Mouse (Mus musculus): ENCODE measurements at regions not wholly inside any gene's neighbourhood (a gene's known extent, or its start where the extent isn't known, plus 50 kb on each side); places are given as distances from the start of the nearest gene placed in this dataset.
A peak's percentile ranks its signal among the peaks of the same experiment; 100 is the strongest.
"Not testable (repeated sequence)": the region's sequence is repeated elsewhere in the genome, so short reads cannot be mapped to it uniquely, and the experiment has no call there.

DNA sequence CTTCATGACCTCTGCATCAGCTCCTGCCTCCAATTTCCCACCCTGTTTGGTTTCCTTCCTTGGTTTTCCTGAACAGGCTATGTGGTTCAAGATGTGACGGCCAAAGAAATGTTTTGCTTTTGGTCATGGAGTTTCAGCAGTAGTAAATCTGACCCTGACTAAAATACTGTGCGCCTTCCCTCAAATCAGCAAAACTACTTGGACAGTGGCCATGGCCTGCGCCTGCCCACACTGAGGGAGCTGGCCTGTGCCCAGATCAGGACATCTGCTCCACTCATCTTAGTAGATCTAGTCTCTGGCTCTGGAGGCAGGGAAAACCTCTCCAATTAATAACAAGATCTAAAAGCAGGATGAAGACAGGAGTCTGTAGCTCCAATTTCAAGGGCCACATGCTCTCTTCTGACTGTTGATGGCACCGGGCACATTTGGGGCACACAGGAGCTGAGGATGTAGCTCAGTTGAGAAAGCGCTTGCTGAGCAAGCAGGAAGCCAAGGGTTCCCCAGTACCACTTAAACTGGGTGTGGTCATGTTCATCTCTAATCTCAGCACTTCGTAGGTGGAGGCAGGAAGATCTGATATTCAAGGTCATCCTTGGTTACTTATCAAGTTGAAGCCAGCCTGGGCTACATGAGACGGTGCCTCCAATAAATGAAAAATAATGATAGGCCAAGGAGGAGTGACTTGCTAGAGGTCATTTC, 96.6 kb upstream of the Mrps10 start:
- peak; percentile 67 for DNase-seq (ENCODE audit: low read depth)

DNA sequence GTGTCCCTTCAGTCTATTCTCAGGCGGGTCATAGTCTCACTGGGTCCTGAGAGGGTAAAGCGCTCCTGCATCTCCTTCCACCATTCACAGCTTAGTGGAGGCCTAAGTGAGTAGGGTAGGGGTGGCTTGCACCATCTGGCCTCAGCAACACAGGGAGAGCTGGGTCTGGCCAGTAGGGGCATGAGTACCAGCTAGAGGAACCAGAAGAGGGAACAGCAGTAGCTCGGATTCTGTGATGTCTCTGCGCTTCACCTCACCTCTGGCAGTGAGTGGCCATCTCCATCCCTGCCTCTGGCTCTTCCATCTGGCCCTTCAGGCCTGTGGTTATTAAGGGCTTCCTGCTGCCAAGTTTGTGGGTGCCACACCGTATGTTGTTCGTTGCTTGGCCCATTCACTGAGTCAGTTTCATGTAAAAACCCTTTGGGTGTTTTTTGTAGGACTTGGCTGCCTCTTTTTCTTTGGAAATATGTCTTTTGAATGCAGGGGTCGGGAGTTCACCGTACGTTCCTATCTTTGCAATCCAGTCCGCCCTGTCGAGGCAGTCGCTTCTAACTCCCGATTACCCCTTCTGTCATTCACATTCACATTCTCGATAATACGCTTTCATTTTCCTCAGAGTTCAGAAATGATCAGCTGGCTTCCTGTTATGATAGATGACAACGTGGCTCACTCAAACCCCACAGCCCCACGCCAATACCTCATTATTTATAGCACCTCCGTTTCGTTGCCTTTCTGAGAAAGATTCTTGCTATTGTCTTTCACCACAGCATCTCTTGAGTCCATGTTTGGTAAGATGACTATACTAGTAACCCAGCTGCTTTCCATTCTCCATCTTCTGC, 99.4 kb upstream of the Mrps10 start:
- peak; percentile 86 for DNase-seq (ENCODE audit: low read depth)

DNA sequence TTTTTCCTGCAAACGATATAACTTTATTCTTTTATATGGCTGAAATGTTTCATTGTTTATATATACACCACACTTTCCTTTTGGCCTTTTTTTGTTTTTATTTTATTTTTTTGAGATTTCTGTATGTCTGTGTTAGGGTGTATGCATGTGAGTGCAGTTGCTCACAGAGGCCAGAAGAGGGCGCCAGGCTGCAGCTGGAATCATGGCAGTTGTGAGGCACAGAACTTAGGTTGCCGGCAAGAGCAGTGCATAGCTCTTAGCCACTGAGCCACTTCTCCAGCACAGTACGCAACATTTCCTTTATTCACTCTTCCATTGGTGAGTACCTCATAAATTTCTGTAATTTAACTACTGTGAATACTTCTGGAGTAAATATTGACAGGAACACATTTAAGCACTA, 100.8 kb upstream of the Mrps10 start:
- peak; percentile 64 for DNase-seq (ENCODE audit: low read depth)

DNA sequence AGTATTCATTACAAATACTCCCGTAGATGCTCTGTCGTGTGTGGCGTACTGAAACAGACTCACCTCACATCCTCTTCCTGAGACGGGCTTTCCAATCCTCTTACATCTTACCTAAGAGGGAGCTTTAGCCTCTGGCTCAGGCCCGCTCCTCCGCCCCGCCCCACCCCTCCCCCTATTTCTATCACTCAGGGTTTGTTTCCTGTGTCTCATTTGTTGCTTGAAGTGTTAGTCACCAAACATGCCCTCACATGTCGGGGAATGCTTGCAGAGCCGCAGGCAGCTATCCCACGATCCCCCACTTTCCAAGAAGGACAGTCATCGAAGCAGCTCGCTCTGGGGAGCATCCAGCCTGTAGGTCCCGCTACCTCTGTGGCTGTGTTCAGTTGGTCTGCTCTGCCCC, 101.6 kb upstream of the Mrps10 start:
- DNase-seq (ENCODE audit: low read depth), result peak; percentile 72

DNA sequence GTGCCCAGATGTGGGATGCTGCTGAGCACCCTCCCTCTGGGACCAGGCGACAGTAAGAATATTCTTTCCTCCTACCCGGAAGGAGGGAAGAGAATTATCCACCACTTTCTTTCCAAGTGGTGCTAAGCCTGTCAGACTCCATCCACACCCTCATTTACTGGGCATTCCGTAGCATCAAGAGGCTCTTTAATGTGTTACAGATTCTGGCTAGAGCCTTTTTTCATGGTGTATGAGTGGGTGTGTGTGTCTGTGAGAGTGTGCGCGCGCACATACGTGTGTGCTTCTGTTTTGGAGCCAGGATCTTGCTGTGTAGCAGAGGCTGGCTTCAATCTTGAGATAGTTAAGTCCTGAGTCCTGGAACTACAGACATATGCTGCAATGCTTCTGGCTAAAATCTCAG, 102.4 kb upstream of the Mrps10 start:
- DNase-seq (ENCODE audit: low read depth), result no peak

DNA sequence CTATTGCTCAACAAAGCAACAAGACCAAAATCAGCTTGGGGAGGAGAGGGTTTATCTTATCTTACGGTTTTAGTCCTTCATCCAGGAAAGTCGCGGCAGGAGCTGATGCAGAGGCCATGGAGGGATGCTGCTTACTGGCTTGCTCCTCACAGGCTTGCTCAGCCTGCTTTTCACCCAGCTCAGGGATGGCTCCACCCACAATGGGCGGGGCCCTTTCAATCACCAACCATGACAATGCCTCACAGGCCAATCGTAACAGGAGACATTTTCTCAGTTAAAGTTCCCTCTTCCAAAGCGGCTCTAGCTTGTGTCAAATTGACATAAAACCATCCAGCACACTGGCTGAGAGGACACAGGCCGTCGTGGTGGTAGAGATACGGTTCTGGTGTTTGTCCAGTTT, 105.7 kb upstream of the Mrps10 start:
- DNase-seq (ENCODE audit: low read depth), result no peak

DNA sequence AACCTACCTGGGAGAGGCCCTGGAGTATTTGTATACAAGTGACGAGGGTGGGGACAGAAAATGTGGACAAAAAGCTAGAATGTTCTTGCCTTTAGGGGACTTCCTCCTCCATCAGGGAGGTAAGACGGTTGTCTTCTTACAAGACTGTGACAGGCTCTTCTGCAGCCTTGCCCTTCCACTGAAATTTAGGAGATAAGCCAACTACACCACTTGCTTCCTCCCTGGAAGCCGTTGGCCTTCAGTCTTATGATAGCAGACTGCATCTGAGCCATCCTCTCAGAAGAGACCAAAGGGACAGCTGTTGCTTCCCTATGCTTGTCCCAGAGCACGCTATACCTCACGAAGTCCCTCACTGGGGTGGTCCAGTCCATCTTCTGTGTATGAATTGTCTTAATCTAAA, 106.5 kb upstream of the Mrps10 start:
- DNase-seq (ENCODE audit: low read depth), result no peak

DNA sequence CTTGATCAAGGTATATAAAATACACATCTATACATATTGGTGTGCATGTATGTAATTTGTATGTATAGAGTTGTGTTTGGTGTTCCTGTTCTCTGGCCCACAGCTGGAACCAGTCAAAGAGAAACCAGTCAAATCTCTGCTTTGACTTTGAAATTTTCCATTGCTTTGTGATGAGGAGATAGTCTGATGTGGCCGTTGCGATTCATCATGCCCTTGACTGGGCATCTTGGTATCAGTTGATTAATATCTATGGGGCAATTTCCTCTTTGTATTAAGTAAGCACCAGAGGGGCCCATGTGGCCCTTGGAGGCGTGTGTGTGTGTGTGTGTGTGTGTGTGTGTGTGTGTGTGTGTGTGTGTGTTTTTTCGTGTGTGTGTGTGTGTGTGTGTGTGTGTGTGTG, 107.7 kb upstream of the Mrps10 start:
- peak; percentile 42 for DNase-seq (ENCODE audit: low read depth)

DNA sequence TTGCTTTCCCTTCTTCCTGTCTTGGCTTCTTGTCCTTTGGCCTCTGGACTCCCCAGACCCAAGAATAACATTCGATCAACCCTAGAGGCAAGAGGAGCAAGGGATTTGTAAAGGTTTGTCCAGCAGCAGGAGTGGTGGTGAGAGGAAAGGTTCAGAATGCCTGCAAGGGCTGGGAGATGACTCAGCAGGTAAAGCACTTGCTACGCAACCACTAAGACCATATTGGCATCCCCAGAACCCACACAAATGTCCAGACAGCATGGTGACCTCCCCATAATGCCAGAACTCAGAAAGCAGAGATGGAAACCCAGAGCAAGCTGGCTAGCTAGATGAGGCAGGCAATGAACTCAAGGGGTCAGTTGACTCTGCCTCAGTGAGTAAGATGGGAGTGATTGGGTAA, 110.4 kb upstream of the Mrps10 start:
- no peak for DNase-seq (ENCODE audit: low read depth)

DNA sequence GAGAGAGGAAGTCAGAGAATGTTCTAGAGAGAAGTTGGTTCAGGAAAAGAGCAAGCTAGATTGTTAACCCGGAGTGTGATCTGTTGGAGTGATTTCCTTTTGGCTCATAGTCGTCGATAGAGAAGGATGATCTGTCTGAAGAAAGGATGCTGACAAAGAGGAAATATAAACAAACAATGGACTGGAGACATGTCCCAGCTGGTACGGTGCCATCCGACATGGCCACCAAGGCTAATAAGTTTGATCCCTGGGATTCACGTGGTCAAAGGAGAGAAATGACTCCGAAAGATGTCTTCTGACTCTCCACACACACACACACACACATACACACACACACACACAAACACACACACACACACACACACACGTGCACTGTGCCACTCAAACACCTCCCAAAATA, 113.5 kb upstream of the Mrps10 start:
- DNase-seq (ENCODE audit: low read depth), result no peak

DNA sequence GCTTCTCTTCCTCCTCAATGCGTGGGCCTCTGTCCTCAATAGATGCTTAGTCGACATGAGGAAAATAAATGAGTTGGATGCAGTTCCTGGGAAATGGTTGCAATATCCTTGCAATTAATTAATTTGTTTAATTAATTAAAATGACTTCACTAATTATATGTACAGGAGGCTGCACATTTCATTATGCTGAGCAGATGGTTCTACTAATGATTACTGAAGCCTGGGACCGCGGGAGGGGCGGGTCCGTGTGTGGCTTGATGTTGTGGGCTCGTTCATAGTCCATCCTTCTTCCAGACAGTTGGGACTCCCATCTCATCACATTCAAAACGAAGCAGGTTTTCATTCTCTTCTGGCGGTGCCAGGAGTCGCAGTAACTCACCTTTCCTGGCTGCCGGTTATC, 114.7 kb upstream of the Mrps10 start:
- DNase-seq (ENCODE audit: low read depth), result no peak

DNA sequence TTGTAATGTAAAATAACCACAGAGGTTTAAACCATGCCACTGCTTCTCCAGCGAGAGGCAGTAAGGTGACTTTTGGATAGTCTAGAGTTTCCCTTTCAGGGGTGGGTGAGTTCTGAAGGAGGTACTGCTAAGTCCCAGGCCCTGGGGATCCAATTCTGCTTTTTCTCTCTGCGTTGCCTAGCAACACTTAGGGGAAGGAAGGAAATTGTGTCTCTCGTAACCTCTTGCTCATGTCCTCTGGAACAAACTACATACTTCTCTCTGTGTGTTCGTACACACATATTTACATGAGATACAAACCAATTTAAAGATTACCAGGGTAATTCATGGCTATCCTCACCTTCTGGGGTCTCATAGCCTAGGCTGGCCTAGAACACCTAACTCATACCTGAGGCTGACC, 118.7 kb upstream of the Mrps10 start:
- no peak for DNase-seq (ENCODE audit: low read depth)

DNA sequence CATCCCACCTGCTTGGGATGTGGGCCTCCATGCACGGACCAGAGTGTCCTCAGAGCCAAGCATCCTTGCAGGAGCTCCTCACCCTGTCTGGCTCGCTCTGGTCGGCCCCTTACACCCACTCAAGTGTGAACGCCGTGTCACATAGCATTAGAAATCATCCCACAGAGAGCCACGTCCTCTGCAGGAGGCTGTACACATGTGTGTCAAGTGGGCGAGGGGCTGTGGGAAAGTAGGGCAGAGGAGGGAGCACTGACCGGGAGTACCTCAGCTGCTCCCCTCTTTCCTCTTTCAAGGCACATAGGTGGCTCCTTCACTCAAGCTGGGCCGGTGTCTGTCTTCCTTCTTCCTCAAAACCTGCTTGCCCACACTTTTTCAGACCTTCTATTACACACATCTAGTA, 119.5 kb upstream of the Mrps10 start:
- DNase-seq (ENCODE audit: low read depth), result no peak

DNA sequence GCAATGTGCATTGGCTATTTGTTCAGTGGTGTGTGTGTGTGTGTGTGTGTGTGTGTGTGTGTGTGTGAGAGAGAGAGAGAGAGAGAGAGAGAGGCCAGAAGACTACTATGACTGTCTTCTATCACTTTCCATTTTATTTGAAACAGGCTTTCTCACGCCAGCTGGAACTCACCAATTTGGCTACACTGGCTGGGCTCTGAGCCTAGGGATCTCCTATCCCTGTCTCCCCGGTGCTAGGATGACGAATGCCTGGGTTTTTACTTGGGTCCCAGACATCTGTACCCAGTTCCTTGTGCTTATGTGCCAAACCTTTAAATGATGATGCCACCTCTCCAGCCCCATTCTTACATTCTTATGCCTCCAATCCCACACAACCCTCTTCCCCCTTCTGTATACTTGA, 120.6 kb upstream of the Mrps10 start:
- DNase-seq (ENCODE audit: low read depth), result no peak

DNA sequence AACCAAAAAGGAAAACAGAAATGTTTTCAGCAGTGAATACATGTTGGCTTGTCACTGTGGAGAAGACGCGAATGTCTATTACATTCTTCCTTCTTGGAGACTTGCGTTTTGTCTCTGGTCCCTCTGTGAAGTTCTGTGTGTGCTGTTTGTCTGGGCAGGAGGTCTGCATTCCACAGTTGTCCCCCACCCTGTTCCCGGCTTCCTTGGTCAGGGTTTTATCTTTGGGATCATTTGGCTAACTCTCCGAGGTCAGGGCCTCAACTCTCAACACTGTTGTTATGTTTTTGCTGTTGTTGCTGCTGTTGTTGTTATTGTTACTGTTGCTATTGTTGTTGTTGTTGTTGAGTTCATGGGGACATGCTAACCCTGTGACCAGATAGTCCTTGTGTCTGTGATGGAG, 121.2 kb upstream of the Mrps10 start:
- no peak for DNase-seq (ENCODE audit: low read depth)

DNA sequence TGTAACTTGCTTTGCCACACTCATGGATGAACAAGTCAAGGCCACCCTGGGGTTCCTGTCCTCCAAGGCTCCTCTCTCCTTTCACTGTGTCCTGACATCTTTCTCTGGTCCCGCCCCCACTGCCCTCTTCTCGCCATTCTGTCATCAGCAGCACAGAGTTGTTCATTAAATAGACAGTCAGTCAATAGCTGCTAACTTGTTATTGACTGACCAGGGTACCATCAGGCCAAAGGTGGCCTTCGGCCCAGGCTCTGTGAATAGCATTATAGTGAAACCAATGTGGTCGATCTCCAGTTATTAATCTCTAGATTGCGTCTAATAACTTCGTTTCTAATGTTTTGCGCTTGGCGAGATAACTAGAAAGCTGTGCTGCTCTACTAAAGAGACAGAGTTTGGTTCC, 122.1 kb upstream of the Mrps10 start:
- no peak for DNase-seq (ENCODE audit: low read depth)

DNA sequence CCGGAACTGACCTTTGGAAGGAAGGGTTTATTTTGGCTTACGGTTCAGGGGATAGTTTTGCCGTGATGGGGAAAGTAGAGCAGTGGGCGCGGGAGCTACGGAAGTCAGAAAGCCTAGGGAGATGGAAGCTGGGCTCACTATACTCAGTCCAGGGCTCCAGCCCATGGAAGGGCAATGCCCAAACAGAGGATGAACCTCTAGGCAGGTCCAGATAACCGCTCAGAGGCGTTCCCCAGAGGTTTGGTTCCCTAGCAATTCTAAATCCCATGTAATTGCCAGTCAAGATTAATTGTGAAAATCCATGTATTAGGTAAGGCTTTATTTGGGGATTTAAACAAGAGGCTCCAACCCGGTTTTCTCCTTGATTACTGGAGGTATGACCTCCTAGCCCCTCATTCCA, 123.1 kb upstream of the Mrps10 start:
- no peak for DNase-seq (ENCODE audit: low read depth)

DNA sequence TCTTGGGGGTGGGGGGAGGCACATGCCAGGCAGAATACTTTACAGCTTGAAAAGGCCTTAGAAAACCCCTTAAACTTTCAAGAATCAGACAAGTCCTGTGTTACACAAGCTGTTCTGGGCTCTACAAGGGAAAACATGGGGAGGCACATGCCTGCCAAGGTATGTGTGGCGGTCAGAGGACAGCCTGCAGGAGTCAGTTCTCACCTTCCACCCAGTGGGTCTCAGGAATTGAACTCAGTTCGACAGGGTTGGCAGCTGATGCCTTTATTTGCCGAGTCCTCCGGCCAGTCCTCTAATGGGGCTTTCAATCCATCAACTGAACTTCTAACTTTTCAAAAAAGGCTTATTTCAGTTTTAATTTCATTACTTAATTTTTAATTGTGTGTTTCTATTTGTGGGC, 129.6 kb upstream of the Mrps10 start:
- no peak for DNase-seq (ENCODE audit: low read depth)

DNA sequence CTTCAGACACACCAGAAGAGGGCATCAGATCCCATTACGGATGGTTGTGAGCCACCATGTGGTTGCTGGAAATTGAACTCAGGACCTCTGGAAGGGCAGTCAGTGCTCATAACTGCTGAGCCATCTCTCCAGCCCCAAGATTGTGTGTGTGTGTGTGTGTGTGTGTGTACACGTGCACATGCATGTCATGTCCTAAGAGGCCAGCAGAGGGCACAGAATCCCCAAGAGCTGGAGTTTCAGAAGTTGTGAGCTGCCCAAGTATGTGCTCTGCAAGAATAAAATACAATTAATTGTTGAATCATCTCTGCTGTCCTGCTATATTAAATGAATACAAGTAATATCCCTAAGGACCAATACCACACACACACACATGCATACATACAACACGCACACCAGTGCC, 130.8 kb upstream of the Mrps10 start:
- DNase-seq (ENCODE audit: low read depth), result not testable (repeated sequence)

DNA sequence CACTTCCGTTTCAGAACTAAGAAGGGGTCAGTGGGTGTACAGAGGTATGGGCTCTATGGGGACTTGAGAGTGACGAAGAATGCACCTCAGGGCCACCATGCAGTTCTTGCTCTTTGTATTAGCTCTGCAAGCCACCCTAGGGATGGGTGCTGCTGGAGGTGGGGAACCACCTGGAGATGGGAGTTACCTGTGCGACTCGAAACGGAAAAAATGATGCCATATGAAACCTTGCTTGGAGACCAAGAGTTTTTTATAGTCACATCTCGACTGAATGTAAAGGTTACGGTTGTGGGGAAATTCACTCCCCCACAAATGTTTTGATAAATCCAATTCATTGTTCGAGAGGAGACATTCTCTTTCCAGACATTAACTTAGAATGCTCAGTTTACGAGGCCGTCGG, 134.3 kb upstream of the Mrps10 start:
- peak; percentile 74 for DNase-seq (ENCODE audit: low read depth)

DNA sequence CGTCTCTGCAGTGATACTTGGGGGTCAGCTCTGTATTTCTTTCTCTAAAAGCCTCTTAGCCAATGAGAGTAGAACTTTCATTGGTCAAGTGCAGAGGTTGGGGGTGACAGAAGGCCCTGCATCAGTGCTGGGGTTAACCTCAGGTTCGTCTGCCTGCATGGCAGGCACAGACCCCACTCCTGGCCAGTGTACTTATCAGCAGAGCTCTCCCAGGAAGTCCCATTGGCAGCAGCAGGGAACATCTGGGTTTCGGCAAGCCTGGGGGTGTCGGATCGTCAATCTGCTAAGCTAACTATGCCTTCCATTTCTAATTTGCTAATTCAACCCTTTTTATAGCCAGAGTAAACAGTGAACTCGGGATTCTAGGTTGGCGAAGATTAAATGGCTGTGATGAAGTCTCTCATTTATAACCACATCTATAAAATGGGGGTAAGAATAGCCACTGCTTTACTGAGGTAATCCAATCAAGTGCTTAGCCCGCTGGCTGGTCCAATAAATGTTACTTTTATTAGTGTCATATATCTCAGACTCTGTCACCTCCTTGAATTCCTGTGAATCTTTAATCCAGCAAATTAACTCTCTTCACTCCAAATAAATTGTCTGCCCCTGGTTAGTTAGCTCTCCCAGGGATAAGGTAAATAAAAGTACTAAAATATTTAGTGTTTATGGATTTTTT, 135.5 kb upstream of the Mrps10 start:
- peak; percentile 20 for DNase-seq (ENCODE audit: low read depth)

DNA sequence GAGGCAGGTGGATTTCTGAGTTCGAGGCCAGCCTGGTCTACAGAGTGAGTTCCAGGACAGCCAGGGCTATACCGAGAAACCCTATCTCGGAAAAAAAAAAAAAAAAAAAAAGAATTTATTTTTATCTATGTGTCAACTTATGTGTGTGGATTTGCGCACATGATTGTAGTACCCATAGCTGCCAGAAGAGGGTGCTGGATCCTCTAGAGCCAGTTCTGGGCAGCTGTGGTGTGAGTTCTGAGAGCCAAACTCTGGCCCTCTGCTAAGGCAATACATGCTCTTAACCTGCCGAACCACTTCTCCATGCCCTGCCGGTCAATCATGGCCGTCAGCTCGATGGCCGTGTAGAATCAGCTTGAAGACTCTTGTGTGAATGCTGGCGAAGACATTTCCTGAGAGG, 138.0 kb upstream of the Mrps10 start:
- peak; percentile 64 for DNase-seq (ENCODE audit: low read depth)

DNA sequence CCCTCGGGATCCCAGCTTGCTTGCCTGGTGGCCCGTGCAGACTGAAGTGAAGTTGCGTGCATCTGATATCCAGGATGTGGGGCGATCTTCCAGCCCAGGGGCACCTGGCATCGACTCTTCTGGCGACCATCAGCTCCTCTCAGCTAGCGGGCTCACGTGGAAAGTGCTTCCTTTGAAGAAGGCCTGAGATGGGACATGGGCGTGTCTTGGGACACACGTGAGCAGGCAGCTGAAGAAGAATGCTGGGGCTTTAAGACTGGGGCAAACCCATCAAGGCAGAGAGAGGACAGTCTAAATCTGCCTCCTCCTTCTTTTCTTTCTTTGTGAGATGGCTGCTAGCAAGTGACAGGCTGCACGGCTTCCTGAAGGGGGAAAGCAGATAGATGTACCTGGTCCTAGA, 142.3 kb upstream of the Mrps10 start:
- peak; percentile 39 for DNase-seq (ENCODE audit: low read depth)

Measured in induced T-regulatory cell, adult 2 months (primary cell).